Mouse (Mus musculus): ENCODE data around the gene Myh7. TPM values are rescaled to one million over a fixed set of nuclear protein-coding genes. Genes with fewer than 3 reads are reported as not detected.
A peak's percentile ranks its signal among the peaks of the same experiment; 100 is the strongest.

Myh7 gene
- total RNA-seq, 2 experiments from 2014 or later: 4.4 to 7.4 TPM

DNA sequence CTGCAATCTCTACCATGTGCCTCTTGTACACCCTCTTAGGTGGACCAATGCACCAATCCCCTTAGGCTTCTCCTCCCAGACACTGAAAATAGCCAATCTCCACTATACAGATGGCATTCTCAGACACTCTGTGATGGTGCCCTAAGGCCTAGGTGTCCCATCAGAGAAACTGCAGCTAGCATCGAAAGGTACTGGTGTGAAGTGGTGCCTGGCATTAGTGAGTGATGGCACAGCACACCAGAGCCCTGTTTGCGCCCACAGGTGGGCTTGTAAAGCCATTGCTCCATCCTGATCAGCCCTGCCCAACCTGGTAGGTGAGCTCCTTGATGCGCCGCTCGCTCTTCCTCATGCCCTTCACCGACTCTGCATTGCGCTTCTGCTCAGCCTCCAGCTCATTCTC, 50.5 kb downstream of the Myh7 start:
- no peak for DNase-seq (ENCODE audit: low spot score in 2 of 2)

DNA sequence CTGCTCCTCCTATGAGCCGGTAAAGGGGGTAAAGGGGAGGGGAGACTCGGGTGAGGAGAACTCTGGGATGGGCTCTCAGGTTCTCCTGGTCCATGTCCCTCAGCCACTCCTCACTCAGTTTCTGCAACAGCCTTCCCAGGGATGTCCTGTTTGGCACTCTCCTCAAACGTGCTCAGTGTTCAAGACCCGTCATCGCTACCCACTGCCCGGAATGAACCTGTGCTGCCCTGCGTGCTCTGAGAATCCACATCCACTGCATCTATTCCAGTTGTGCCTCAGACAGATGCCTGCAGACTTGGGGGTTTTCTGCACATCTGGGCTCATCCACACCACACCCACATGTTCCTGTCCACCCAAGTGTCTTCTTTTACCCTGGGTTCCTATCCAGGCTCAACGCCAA, 51.9 kb downstream of the Myh7 start:
- DNase-seq (ENCODE audit: low spot score in 2 of 2): no peak

DNA sequence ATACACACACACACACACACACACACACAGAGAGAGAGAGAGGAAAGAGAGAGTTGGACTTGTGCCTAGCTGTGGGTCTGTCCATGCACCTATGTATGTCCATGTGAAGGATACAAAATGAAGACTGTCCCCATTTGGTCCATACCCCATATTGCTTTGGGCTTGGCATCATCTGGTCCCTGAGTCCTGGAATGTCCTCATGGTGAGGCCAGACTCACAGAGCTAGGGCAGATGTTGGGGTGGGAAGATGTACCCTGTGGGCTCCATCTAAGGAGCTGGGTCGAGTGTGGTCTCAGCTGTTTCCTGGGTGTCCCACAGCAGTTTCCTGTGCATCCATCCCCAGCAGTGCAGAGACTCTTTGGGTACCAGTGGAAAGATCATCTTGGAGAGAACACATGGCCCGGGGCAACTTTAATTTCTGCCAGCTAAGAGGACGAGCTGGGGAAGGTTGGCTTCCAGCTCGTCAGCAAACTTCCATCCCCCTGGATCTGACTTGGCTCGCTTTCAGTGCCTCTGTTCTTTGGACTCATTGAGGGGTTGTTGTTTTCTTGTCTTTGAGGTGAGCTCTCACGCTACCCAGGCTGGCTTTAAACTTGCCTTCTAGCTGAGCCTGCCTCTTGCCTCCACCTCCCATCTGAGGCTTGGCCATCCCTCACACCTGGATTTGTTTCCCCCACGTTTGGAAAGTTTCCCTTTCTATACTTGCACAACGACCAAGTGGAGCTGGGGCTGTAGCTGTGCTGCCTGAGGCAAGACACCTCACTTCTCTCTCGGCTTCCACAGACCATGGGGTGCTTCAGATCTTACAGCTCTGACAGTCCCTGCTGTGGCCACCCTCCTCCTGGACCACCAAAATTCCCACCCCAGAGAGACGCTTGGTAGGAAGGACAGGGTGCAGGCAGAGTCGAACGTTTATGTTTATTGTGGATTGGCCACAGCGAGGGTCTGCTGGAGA, 53.1 kb downstream of the Myh7 start:
- no peak for DNase-seq (ENCODE audit: low spot score in 2 of 2)

DNA sequence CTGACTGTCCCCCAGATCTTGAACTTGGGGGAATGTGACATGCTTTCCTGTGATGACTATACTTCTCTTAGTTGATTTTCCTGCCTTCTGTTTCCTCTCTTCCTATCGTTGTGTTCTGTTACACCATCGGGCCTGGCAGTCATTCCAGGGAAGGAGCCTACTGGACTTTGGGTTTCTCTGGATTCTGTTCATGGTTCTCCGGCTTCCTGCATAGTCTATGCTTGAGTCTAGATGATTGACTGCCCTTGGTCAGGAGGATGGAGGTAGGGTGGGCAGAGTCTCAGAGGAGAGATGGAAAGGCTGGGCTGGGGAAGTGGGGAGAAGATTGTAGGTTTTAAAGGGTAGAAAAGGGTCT, 54.3 kb downstream of the Myh7 start:
- DNase-seq (ENCODE audit: low spot score in 2 of 2): no peak

DNA sequence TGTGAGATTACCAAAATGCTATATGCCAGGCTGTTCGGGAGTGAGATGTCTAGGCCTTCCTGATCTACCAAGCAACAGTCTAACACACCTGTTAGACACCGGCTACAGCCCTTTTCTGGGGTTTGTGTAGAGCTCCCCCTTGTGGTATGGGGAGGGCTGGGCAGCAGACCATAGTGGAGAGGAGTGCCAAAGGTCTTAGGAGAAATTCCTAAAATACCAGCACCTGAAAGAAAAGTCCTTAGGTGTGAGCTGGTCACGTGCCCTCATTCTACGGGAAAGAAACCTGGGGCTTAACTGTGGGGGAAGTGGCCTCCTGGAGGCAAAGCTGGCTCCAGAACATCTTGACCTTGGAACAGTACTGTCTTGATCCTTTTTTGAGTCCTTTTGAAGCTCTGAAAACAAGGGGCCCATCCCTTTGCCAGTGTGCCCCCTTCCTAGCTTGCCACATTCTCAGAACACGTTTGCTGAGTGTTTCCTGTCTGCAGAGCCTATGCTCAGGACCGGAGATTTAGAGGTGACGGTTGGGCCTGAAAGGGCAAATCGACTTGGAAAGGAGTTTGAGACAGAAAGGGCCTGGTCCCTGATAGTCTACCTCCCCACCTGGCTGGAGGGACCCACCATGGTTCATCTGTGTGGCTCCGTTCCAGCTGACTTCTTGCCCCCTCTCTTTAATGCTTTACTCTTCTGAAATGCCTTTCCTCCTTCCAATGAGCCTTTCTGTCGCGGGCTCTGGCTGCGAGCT, 54.8 kb downstream of the Myh7 start:
- peak; percentile 57 to 66 for DNase-seq (ENCODE audit: low spot score in 2 of 2)

DNA sequence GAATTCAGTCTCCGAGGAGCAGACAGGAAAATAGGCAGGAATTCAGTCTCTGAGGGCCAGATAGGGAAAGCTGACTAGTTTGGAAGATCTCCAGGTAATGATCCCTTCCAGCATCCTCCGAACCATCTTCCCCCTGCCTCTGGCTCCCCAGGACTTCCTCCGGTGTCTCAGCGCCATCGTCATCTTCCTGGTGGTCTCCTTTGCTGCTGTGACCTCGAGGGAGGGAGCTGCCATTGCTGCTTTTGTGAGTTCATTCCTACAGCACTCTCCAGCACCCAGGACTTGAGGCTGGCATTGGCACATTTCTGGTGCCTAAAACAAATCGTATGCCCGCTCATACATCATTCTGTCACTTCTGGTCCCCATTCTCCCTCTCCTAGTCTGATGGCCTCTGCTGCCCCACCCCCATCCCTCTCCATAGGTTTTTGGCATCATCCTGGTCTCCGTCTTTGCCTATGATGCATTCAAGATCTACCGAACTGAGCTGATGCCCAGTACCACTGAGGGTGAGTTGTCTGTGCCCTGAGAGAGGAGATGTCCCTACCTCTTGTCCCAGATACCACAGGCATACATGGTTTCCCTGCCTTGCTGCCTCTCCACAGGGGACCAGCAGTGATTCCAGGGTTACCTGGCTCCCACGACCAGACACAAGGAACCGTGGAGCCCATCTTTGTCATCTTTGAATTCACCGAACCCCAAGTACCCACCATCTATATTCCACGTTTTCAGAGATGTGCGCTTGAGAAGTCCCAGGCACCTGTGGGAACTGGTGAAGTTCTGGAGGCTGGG, 55.8 kb downstream of the Myh7 start:
- no peak for DNase-seq (ENCODE audit: low spot score in 2 of 2)

DNA sequence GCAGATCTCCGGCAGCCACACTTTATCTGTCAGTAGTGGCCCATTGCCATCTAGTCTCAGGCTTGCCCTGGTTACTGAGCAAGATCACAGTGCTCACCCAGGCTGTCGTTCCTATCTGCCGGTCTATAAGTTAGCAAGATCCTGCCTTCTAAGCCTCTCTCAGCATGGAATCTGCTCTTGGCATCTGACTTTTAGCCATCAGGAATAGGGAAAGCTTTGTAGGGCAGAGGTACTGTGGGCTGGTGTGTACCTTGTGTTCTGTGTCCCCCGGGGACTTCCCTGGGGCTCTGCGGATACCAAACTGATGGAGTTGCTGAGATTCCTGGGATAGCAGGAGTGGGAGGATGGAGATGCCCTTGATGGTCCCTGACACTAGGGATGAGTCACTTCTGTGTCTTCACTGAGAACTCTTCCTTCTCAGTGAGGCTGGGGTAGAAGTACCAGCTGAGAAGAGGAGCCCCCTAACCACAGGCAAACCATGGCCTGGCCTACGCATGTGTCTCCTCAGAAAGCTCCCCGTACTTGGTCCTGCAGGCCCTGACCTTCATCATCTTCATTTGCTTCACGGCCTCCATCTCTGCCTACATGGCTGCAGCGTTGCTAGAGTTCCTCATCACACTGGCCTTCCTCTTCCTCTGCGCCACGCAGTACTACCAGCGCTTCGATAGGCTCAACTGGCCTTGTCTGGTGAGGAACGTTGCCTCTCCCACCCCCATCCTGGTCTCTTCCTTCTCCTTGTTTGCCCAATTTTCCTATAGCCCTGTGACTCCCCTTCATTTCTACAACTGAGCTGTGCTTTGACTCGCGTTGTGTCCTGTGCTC, 56.9 kb downstream of the Myh7 start:
- DNase-seq (ENCODE audit: low spot score in 2 of 2): no peak

DNA sequence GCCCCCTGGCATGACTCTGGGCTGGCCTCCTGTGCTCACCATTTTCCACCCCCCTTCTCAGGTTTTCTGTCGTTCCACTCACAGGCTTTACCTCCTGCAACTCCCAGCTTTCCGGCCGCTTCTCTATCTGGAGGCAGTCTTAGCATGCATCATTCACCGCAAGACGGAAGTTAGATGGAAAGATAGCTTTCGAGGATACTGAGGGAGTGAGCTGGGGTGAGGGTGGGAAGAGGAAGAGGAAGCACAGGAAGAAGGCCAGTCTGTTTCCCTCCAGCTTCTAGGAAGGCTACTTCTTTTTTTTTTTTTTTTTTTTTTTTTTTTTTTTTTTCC, 57.6 kb downstream of the Myh7 start:
- DNase-seq (ENCODE audit: low spot score in 2 of 2): no peak

DNA sequence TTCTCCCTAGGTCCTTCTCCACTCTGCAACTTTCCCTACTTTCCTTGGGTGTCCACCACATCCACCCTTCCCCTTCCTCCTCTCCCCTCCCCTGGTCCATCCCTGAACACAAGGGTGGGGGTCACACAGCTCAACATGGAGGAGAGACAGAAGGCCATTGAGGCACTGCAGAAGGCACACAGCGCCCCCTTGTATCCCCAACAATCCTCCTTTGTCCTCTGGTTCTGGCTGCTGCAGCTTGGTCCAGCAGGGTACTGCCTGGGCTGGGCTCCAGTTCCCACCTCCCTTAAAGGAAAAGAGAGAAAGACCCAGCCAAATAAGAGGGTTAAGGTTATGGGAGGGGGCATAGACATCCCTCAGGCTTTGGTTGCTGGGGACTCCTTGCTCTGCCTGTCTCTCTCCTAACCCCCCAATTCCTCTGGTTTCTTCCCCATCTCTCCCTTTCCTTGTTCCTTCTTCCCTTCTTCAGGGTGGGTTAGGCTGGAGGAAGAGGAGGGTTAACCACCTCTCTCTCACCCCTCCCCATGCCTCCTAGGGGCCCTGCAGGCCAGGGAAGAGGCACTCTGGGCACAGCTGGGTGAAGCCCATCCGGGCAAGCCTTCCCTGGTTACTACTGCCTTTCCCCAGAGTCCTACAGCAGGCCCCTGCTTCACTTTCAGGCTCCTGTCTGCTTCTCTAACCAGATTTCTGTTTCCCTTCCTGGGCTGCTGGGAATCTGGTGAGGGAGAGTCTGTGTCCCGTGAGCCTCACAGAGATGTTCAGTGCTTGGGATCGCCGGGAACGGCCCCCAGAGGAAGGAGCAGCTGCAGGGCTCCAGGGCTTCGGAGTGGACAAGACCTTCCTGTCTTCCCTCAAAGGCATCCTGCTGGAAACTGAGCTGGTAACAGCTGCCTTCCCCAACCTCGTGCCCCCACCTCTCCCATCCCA, 58.3 kb downstream of the Myh7 start, which contains the start of gene Cmtm5:
Gene Cmtm5, plus strand, starts transcription at position 358 of the 927 bp plus-strand sequence.
- peak; percentile 67 to 80 for DNase-seq (ENCODE audit: low spot score in 2 of 2)

DNA sequence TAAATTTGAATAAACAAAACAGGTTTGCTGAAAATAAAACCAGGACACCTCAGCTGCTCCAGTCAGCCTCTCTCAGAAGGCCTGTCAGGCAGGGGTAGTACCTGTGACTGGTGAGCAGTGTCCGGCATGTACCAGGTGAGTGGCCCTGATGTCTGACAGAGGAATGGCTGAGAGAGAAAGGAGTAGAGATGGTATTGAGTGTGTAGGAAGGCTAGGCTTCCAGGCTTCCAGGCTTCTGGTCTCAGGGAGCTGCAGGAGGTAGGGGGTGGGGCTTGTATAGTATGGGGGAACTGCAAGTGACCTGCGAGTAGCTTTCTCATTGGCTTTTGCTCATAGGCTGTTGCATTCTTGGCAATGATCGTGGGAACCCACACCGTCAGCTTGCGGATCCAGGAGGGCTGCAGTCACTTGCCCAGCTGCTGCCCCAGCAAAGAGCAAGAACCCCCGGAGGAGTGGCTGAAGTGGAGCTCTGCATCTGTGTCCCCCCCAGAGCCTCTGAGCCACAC, 61.7 kb downstream of the Myh7 start, which contains the start of gene Il25:
Gene Il25, plus strand, starts transcription at position 51 of the 506 bp plus-strand sequence.
- DNase-seq (ENCODE audit: low spot score in 2 of 2): no peak

DNA sequence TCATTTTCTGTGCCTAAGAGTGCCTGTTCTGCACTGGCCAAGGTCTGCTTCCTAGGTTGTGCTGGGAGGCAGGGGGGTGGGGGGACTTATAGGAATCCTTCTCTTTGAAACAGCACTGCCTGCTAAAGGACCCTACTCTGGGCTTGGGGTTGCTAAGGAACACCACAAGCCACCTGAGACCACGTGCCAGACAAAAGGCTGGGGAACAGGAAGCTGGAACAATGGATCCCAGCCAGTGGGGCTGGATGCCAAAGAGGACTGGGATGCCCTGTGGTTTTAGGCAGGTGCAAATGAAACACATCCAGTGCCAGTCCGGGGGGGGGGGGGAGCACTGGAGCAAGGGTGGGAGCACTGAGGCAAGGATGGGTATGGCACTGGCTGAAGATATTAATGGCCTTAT, 64.0 kb downstream of the Myh7 start:
- DNase-seq (ENCODE audit: low spot score in 2 of 2): no peak

DNA sequence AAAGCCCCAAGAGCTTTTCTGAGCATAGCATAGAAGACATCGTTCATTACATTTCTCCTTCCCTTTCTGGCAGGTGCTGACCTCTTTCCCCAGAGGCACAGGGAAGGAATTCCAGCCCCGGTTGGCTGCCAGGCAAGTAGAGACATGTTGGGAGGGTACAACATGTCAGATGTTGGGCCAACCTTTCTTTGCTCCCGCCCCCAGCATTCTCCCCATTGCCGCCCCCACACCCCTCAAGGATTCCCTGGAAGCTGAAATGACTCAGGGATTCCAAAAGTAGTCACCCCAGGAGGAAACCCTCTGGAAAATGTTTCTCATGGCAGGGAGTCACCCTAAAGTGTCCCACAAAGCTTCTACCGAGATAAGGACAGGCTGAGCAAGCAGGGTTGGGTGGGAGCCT, 64.6 kb downstream of the Myh7 start:
- DNase-seq (ENCODE audit: low spot score in 2 of 2): no peak

DNA sequence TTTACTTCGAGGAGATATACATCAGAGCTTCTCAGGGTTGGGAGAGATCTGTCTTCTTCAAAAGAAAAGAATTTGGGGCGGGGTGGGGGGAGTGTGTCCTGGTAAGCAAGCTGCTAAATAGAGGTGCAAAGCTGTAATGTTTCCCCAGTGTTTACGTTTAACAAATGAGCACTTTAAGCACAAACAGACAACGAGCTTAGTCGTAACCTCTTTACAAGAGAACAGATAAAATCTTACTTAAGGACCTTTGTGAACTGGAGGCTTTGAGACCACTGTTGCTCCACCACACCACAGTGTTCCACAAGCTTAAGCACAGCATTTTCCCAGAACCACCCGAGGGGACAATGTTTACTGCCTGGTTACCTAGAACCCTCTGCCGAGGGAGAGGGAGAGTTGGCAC, 67.1 kb downstream of the Myh7 start:
- DNase-seq (ENCODE audit: low spot score in 2 of 2): no peak

DNA sequence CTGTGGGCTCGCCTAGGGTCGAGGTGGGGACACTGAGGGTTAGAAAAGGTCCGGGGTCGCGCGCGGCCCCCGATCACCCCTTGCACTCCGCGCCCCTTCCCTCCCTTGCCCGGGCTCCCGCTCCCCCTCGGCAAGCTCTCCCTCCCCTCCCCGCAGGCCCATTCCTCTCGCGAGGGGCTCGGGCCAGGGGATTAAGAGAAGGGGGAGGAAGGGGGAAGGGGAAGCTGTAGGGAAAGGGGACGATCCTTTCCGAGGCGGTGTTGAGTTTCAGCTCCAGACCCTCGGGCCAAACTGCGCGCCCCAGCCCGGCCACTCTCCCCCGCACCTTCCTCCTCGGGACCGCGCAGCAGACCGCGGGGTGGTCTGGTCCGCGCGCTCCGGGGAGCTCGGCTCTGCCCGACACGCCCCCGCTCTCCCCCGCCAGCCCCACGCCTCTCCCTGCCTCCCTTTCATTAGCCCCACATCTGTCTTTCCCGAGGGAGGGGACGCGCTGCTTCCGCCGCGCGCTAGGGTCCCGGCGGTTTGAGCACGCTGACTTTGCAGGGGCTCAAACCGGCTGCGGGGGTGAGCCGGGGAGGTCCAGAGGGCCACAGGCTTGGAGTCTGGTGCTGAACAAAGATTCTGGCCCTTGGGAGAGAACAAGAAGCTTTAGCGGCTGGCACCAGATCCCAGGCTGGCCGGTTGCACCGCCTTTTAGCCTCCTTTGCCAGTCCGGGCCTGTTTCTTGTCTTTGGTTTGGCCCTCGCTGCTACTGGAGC, 67.8 kb downstream of the Myh7 start:
- peak; percentile 61 to 68 for DNase-seq (ENCODE audit: low spot score in 2 of 2)

DNA sequence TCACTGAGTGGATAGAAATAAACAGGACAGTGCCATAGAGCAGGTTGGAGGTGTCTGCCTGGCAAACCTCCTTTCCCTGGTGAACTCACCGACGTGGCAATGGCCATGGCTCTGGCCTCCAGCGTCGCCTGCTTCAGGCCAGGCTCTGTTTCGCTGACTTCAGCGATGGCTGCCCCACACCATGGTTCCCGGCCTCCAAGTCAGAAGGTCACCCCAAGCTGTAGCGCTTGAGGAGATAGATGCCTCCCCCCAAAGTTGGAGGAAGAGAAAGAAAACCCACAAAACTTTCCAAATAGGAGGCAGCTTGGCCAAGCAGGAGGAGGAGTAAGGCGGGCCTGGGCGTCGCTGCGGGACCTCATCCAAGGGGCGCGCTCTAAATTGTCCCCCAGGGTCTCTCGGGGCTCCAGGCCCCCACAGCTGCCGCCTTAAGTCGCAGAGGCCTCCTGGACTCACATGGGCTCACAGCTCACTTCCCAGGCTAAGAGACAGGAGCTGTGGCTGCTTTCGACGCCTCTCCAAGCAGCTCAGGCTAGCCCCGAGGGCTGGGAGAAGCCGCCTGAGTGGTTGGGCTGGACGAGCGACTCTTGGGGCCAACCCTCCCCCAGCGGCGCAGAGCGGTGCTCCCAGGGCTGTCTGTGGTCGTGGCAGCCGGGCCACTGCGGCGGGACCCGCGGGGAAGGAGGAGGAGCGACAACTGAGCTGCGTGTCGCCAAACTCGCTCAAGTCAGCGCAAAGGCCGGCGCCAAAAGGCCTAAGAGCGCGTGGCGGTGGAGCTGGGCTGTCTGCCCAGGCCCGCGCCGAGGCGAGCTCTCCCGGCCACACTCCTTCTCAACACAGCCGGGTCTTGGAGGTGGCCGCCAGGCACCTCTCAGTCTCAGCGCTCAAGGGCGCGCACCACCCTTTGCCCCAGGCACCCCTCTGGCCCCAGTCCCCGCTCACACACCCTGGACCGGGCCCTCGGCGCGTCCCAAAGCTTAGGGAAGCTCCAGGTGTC, 68.8 kb downstream of the Myh7 start, which contains the start of gene Efs:
Gene Efs, minus strand, starts transcription at position 778 of the 994 bp plus-strand sequence.
- peak; percentile 58 to 71 for DNase-seq (ENCODE audit: low spot score in 2 of 2)

DNA sequence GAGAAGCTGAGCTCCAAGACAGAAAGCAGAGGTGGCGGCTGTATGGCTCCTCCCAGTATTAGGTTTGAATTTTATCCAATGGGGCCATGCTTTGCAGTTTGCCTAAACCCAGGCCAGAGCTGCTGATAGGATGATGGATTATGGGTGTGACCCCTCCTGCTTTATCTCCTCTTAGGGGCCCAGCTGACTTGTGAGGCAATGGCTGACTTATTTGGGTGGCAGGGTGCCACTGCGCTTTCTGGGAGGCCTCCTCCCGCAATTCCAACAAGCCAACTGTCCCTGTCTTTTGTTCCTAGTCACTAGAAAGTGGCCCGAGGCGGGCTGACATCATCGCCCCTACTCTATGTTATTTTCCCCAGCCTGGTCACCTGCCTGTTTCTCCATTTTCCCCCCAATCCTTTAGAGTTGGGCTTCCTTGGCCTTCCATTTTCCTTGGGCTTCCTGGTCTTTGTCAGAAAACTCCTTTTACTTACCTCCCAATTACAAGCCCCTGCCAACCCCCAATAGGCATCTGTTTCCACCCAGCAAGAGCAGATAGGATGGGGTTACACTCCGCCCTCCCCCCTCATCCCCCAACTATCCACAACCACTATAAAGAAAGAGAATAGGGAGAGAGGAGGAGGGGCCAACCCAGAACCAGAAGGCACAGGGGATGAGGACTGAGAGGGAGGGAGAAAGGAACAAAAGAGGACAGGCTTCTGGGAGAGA, 69.6 kb downstream of the Myh7 start:
- peak in 1 of 2 experiments; percentile 43 for DNase-seq (ENCODE audit: low spot score in 2 of 2)

Data from layer of hippocampus, postnatal 10 days (tissue).